Mouse (Mus musculus): ENCODE data around the gene Grb2. TPM values are rescaled to one million over a fixed set of nuclear protein-coding genes. Genes with fewer than 3 reads are reported as not detected.

Grb2 gene
- polyA plus RNA-seq, 1 experiment: 81.7 TPM

GRCm38 (mm10) chr11:115737608-115738208 is 29.3 kb upstream of the Grb2 start:
- DNase-seq: no peak

GRCm38 (mm10) chr11:115734041-115734686 is 25.8 kb upstream of the Grb2 start:
- no peak overlapping the region for H3K27ac ChIP-seq (ENCODE audit: control insufficient read depth, insufficient read depth, low read length)
- 90% methylated on average over 11 of the region's 11 CpGs for WGBS

More at GRCm38 (mm10) chr11:115737608-115738208, 29.3 kb upstream of the Grb2 start:
- Histone ChIP-seq H3K4me3 (ENCODE audit: control insufficient read depth, insufficient read depth, low read length) (no peak overlapping the region), H3K27ac (ENCODE audit: control insufficient read depth, insufficient read depth, low read length) (no peak overlapping the region), H3K36me3 (ENCODE audit: control insufficient read depth, insufficient read depth, low read length) (no peaks in the 10 kb centered on the region), H3K27me3 (ENCODE audit: control insufficient read depth, insufficient read depth, low read length) (no peaks in the 10 kb centered on the region), H3K4me1 (replicated peaks; ENCODE audit: control insufficient read depth, insufficient read depth, low read length) (no peaks in the 10 kb centered on the region)
- WGBS: 95% methylated on average over 10 of the region's 10 CpGs
- TF ChIP-seq POLR2A (IDR thresholded peaks at IDR 0.05; ENCODE audit: control insufficient read depth, extremely low read depth, insufficient read depth, low read length, poor library complexity) (no peak), CTCF (IDR thresholded peaks at IDR 0.05; ENCODE audit: borderline replicate concordance, control insufficient read depth, extremely low read depth, insufficient read depth, low read length, poor library complexity) (no peak)

GRCm38 (mm10) chr11:115723231-115723630 is 14.8 kb upstream of the Grb2 start:
- no peak overlapping the region for H3K4me3 ChIP-seq (ENCODE audit: control insufficient read depth, insufficient read depth, low read length)
- TF ChIP-seq POLR2A (IDR thresholded peaks at IDR 0.05; ENCODE audit: control insufficient read depth, extremely low read depth, insufficient read depth, low read length, poor library complexity) (no peak), CTCF (IDR thresholded peaks at IDR 0.05; ENCODE audit: borderline replicate concordance, control insufficient read depth, extremely low read depth, insufficient read depth, low read length, poor library complexity) (no peak)
- H3K36me3 ChIP-seq (ENCODE audit: control insufficient read depth, insufficient read depth, low read length): no peaks in the 10 kb centered on the region
- H3K4me1 ChIP-seq (replicated peaks; ENCODE audit: control insufficient read depth, insufficient read depth, low read length): no peaks in the 10 kb centered on the region
- no peaks in the 10 kb centered on the region for H3K27me3 ChIP-seq (ENCODE audit: control insufficient read depth, insufficient read depth, low read length)
- no peak for DNase-seq
- H3K27ac ChIP-seq (ENCODE audit: control insufficient read depth, insufficient read depth, low read length): no peak overlapping the region
- WGBS: 95% methylated on average over 2 of the region's 2 CpGs

More at GRCm38 (mm10) chr11:115734041-115734686, 25.8 kb upstream of the Grb2 start:
- DNase-seq: no peak
- no peaks in the 10 kb centered on the region for H3K4me1 ChIP-seq (replicated peaks; ENCODE audit: control insufficient read depth, insufficient read depth, low read length)
- H3K36me3 ChIP-seq (ENCODE audit: control insufficient read depth, insufficient read depth, low read length): no peaks in the 10 kb centered on the region
- H3K27me3 ChIP-seq (ENCODE audit: control insufficient read depth, insufficient read depth, low read length): no peaks in the 10 kb centered on the region
- no peak overlapping the region for H3K4me3 ChIP-seq (ENCODE audit: control insufficient read depth, insufficient read depth, low read length)
- TF ChIP-seq POLR2A (IDR thresholded peaks at IDR 0.05; ENCODE audit: control insufficient read depth, extremely low read depth, insufficient read depth, low read length, poor library complexity) (no peak), CTCF (IDR thresholded peaks at IDR 0.05; ENCODE audit: borderline replicate concordance, control insufficient read depth, extremely low read depth, insufficient read depth, low read length, poor library complexity) (no peak)

GRCm38 (mm10) chr11:115722638-115723037 is 14.2 kb upstream of the Grb2 start:
- H3K36me3 ChIP-seq (ENCODE audit: control insufficient read depth, insufficient read depth, low read length): no peaks in the 10 kb centered on the region
- peak; percentile 84 for DNase-seq
- WGBS: 32% methylated on average over 14 of the region's 14 CpGs
- H3K27me3 ChIP-seq (ENCODE audit: control insufficient read depth, insufficient read depth, low read length): no peaks in the 10 kb centered on the region
- no peak overlapping the region for H3K4me3 ChIP-seq (ENCODE audit: control insufficient read depth, insufficient read depth, low read length)
- no peak overlapping the region for H3K27ac ChIP-seq (ENCODE audit: control insufficient read depth, insufficient read depth, low read length)
- TF ChIP-seq POLR2A (IDR thresholded peaks at IDR 0.05; ENCODE audit: control insufficient read depth, extremely low read depth, insufficient read depth, low read length, poor library complexity): no peak
- TF ChIP-seq CTCF (IDR thresholded peaks at IDR 0.05; ENCODE audit: borderline replicate concordance, control insufficient read depth, extremely low read depth, insufficient read depth, low read length, poor library complexity): peak; percentile 71; the same call in 1 of the 2 replicates
- no peaks in the 10 kb centered on the region; the same call in 1 of the 2 replicates for H3K4me1 ChIP-seq (replicated peaks; ENCODE audit: control insufficient read depth, insufficient read depth, low read length)

DNA sequence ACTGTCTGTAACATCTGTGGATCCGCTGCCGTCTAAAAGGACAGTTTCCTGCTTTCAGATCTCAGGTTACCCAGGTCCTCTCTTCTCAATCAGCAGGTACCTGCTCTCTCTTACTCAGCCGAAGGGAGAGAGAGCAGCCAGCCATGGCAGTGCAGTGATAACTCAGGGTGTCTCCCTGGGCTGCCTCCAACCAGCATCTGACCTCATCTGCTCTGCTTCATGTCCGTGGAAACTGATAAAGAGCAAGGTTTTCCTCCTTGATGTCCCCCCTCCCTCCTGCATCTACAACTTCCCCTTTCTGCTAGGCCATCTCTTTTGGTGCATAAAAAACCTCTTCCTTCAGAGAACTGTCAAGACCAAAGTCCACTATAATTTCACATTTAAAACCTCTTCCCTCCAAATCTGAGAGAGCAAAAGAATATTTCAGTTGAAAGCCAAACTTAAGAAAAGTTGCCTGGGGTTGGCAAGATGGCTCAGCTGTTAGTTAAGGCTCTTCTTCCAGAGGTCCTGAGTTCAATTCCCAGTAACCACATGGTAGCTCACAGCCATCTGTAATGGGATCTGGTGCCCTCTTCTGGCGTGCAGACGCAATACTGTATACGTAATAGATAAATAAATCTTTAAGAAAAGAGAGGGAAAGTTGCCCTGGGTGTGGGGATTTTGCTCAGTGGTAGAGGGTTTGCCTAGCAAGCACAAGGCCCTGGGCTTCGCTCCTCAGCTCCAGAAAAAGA is 9.4 kb upstream of the Grb2 start:
- peak; percentile 51 for DNase-seq

More for the DNA sequence above, 9.4 kb upstream of the Grb2 start:
- no peak for TF ChIP-seq CTCF (IDR thresholded peaks at IDR 0.05; ENCODE audit: borderline replicate concordance, control insufficient read depth, extremely low read depth, insufficient read depth, low read length, poor library complexity)
- TF ChIP-seq POLR2A (IDR thresholded peaks at IDR 0.05; ENCODE audit: control insufficient read depth, extremely low read depth, insufficient read depth, low read length, poor library complexity): no peak
- no peaks in the 10 kb centered on the region for H3K27me3 ChIP-seq (ENCODE audit: control insufficient read depth, insufficient read depth, low read length)
- 31% methylated on average over 8 of the region's 8 CpGs for WGBS
- no peaks in the 10 kb centered on the region for H3K36me3 ChIP-seq (ENCODE audit: control insufficient read depth, insufficient read depth, low read length)
- no peak overlapping the region for H3K27ac ChIP-seq (ENCODE audit: control insufficient read depth, insufficient read depth, low read length)
- H3K4me3 ChIP-seq (ENCODE audit: control insufficient read depth, insufficient read depth, low read length): no peak overlapping the region
- peaks cover 11% of the 10 kb centered on the region for H3K4me1 ChIP-seq (replicated peaks; ENCODE audit: control insufficient read depth, insufficient read depth, low read length)
